12 mouse cellular contexts compared by ENCODE assay signal in genomic region chr6:47281584-47281983, GRCm38 (mm10).
"Had no signal": no experiment of that assay in that cellular context is flagged by ENCODE, and none has a peak within 500 bp of the region (broad histone marks: within the 10 kb centered on the region; RNA-seq: fewer than 3 reads in every experiment).

No protein-coding gene starts in this region.

- H3K9ac ChIP-seq: kidney, embryonic 15.5 days; limb, embryonic 12.5 days; liver, embryonic 13.5 days; liver, postnatal 0 days had no signal

- H3K27me3 ChIP-seq: kidney, embryonic 15.5 days; limb, embryonic 12.5 days; liver, embryonic 13.5 days had no signal

- H3K4me1 ChIP-seq: liver, embryonic 13.5 days had no signal

- H3K9me3 ChIP-seq: kidney, embryonic 15.5 days; limb, embryonic 12.5 days; liver, embryonic 13.5 days had no signal

- H3K4me3 ChIP-seq: kidney, embryonic 15.5 days; limb, embryonic 12.5 days; liver, embryonic 13.5 days had no signal

- H3K36me3 ChIP-seq: kidney, embryonic 15.5 days; limb, embryonic 12.5 days; liver, embryonic 13.5 days had no signal

- H3K27ac ChIP-seq: kidney, embryonic 15.5 days; limb, embryonic 12.5 days; liver, embryonic 13.5 days had no signal

- ATAC-seq: liver, postnatal 0 days had no signal

- DNase-seq: kidney, adult 2 months; kidney, postnatal 36 days; layer of hippocampus, adult 9-11 months; layer of hippocampus, postnatal 36 days; liver; liver, embryonic 13.5 days; liver, postnatal 0 days; lung, postnatal 36 days; right cerebral cortex, postnatal 14 days; thymus, postnatal 36 days had no signal

- H3K4me2 ChIP-seq: kidney, embryonic 15.5 days; limb, embryonic 12.5 days; liver, embryonic 13.5 days had no signal
